Mouse (Mus musculus): ENCODE results near the gene Baiap3. TPM values are rescaled to one million over a fixed set of nuclear protein-coding genes. Genes with fewer than 3 reads are reported as not detected.
"Not testable (repeated sequence)": the region's sequence is repeated elsewhere in the genome, so short reads cannot be mapped to it uniquely, and the experiment has no call there.

Baiap3 gene
- total RNA-seq, 2 experiments from 2014 or later, result 15.2 to 23.8 TPM

- intact Hi-C loops (cut with DNase I), result no loop called here
- DNase-seq (ENCODE audit: low spot score in 2 of 2), result peak; percentile 50 to 65
Observed at GRCm38 (mm10) chr17:25252643-25253042, 3.5 kb downstream of the Baiap3 start.

GRCm38 (mm10) chr17:25250181-25250835 is 5.9 kb downstream of the Baiap3 start:
- intact Hi-C loops (cut with DNase I), result no loop called here
- DNase-seq (ENCODE audit: low spot score in 2 of 2), result no peak

- intact Hi-C loops (cut with DNase I), result no loop called here
- DNase-seq (ENCODE audit: low spot score in 2 of 2), result no peak
Observed at GRCm38 (mm10) chr17:25248033-25248750, 8.0 kb downstream of the Baiap3 start.

GRCm38 (mm10) chr17:25244239-25244638 is 11.9 kb downstream of the Baiap3 start:
- intact Hi-C loops (cut with DNase I), result no loop called here
- no peak for DNase-seq (ENCODE audit: low spot score in 2 of 2)

GRCm38 (mm10) chr17:25243131-25243780 is 12.9 kb downstream of the Baiap3 start:
- DNase-seq (ENCODE audit: low spot score in 2 of 2), result no peak
- intact Hi-C loops (cut with DNase I), result no loop called here

GRCm38 (mm10) chr17:25239695-25240636 is 16.2 kb downstream of the Baiap3 start, which contains the start of the genes Gnptg and Tsr3:
TSS of gene Gnptg (minus strand) at chr17:25240124.
TSS of gene Tsr3 (plus strand) at chr17:25240170.
- intact Hi-C loops (cut with DNase I), result no loop called here
- DNase-seq (ENCODE audit: low spot score in 2 of 2), result peak; percentile 85 to 87

- intact Hi-C loops (cut with DNase I), result no loop called here
- DNase-seq (ENCODE audit: low spot score in 2 of 2), result peak in 1 of 2 experiments; percentile 39
Observed at GRCm38 (mm10) chr17:25235635-25236034, 20.5 kb downstream of the Baiap3 start.

GRCm38 (mm10) chr17:25231621-25232020 is 24.5 kb downstream of the Baiap3 start:
- intact Hi-C loops (cut with DNase I), result not testable (repeated sequence)

GRCm38 (mm10) chr17:25230700-25231099 is 25.5 kb downstream of the Baiap3 start:
- no peak for DNase-seq (ENCODE audit: low spot score in 2 of 2)
- intact Hi-C loops (cut with DNase I), result no loop called here

More at GRCm38 (mm10) chr17:25231621-25232020, 24.5 kb downstream of the Baiap3 start:
- DNase-seq (ENCODE audit: low spot score in 2 of 2), result not testable (repeated sequence)

GRCm38 (mm10) chr17:25230014-25230655 is 26.0 kb downstream of the Baiap3 start:
- intact Hi-C loops (cut with DNase I); DNase-seq (ENCODE audit: low spot score in 2 of 2): not testable (repeated sequence)

- no peak for DNase-seq (ENCODE audit: low spot score in 2 of 2)
- intact Hi-C loops (cut with DNase I), result no loop called here
Observed at GRCm38 (mm10) chr17:25227991-25228390, 28.2 kb downstream of the Baiap3 start.

GRCm38 (mm10) chr17:25225659-25226058 is 30.5 kb downstream of the Baiap3 start:
- intact Hi-C loops (cut with DNase I), result no loop called here
- no peak for DNase-seq (ENCODE audit: low spot score in 2 of 2)

GRCm38 (mm10) chr17:25224586-25225222 is 31.5 kb downstream of the Baiap3 start:
- DNase-seq (ENCODE audit: low spot score in 2 of 2), result no peak
- intact Hi-C loops (cut with DNase I), result no loop called here

GRCm38 (mm10) chr17:25222951-25223601 is 33.1 kb downstream of the Baiap3 start:
- no peak for DNase-seq (ENCODE audit: low spot score in 2 of 2)
- intact Hi-C loops (cut with DNase I), result no loop called here

GRCm38 (mm10) chr17:25222504-25222940 is 33.6 kb downstream of the Baiap3 start:
- DNase-seq (ENCODE audit: low spot score in 2 of 2), result peak; percentile 23 to 58
- intact Hi-C loops (cut with DNase I), result not testable (repeated sequence)

GRCm38 (mm10) chr17:25221821-25222503 is 34.2 kb downstream of the Baiap3 start:
- intact Hi-C loops (cut with DNase I), result no loop called here
- peak; percentile 60 to 67 for DNase-seq (ENCODE audit: low spot score in 2 of 2)

- intact Hi-C loops (cut with DNase I), result no loop called here
- DNase-seq (ENCODE audit: low spot score in 2 of 2), result no peak
Observed at GRCm38 (mm10) chr17:25220746-25221145, 35.4 kb downstream of the Baiap3 start.
